Mouse (Mus musculus): Measurements from ENCODE around the gene Tshz2.
A peak's percentile ranks its signal among the peaks of the same experiment; 100 is the strongest.

Tshz2 gene

GRCm38 (mm10) chr2:170043290-170043689 is 410.5 kb downstream of the Tshz2 start:
- DNase-seq (ENCODE audit: low spot score in 2 of 2): no peak

GRCm38 (mm10) chr2:170045896-170046295 is 413.1 kb downstream of the Tshz2 start:
- no peak for DNase-seq (ENCODE audit: low spot score in 2 of 2)

GRCm38 (mm10) chr2:170046371-170047145 is 413.7 kb downstream of the Tshz2 start:
- no peak for DNase-seq (ENCODE audit: low spot score in 2 of 2)

GRCm38 (mm10) chr2:170048831-170049230 is 416.0 kb downstream of the Tshz2 start:
- DNase-seq (ENCODE audit: low spot score in 2 of 2): no peak

GRCm38 (mm10) chr2:170050651-170051050 is 417.8 kb downstream of the Tshz2 start:
- DNase-seq (ENCODE audit: low spot score in 2 of 2): no peak

- no peak for DNase-seq (ENCODE audit: low spot score in 2 of 2)
These were observed 418.6 kb downstream of the Tshz2 start for GRCm38 (mm10) chr2:170051441-170051840.

GRCm38 (mm10) chr2:170054943-170055342 is 422.1 kb downstream of the Tshz2 start:
- DNase-seq (ENCODE audit: low spot score in 2 of 2): no peak

- DNase-seq (ENCODE audit: low spot score in 2 of 2): no peak
These were observed 422.6 kb downstream of the Tshz2 start for GRCm38 (mm10) chr2:170055413-170055812.

GRCm38 (mm10) chr2:170058774-170059173 is 426.0 kb downstream of the Tshz2 start:
- DNase-seq (ENCODE audit: low spot score in 2 of 2): no peak

- no peak for DNase-seq (ENCODE audit: low spot score in 2 of 2)
These were observed 427.3 kb downstream of the Tshz2 start for GRCm38 (mm10) chr2:170060066-170060465.

- no peak for DNase-seq (ENCODE audit: low spot score in 2 of 2)
These were observed 429.6 kb downstream of the Tshz2 start for GRCm38 (mm10) chr2:170062378-170062777.

GRCm38 (mm10) chr2:170069976-170070375 is 437.2 kb downstream of the Tshz2 start:
- DNase-seq (ENCODE audit: low spot score in 2 of 2): no peak

GRCm38 (mm10) chr2:170070641-170071241 is 437.9 kb downstream of the Tshz2 start:
- no peak for DNase-seq (ENCODE audit: low spot score in 2 of 2)

- no peak for DNase-seq (ENCODE audit: low spot score in 2 of 2)
These were observed 444.2 kb downstream of the Tshz2 start for GRCm38 (mm10) chr2:170076941-170077490.

- DNase-seq (ENCODE audit: low spot score in 2 of 2): no peak
These were observed 445.2 kb downstream of the Tshz2 start for GRCm38 (mm10) chr2:170078041-170078440.

GRCm38 (mm10) chr2:170078442-170079017 is 445.7 kb downstream of the Tshz2 start:
- DNase-seq (ENCODE audit: low spot score in 2 of 2): no peak

GRCm38 (mm10) chr2:170091563-170092443 is 459.0 kb downstream of the Tshz2 start:
- DNase-seq (ENCODE audit: low spot score in 2 of 2): no peak

GRCm38 (mm10) chr2:170094220-170094619 is 461.4 kb downstream of the Tshz2 start:
- DNase-seq (ENCODE audit: low spot score in 2 of 2): no peak

GRCm38 (mm10) chr2:170094871-170095270 is 462.1 kb downstream of the Tshz2 start:
- no peak for DNase-seq (ENCODE audit: low spot score in 2 of 2)

GRCm38 (mm10) chr2:170101132-170101531 is 468.3 kb downstream of the Tshz2 start:
- peak; percentile 90 to 93 for DNase-seq (ENCODE audit: low spot score in 2 of 2)

- no peak for DNase-seq (ENCODE audit: low spot score in 2 of 2)
These were observed 469.1 kb downstream of the Tshz2 start for GRCm38 (mm10) chr2:170101932-170102331.

GRCm38 (mm10) chr2:170103341-170103740 is 470.5 kb downstream of the Tshz2 start:
- DNase-seq (ENCODE audit: low spot score in 2 of 2): no peak

Data from frontal cortex, postnatal 36 days (tissue).